Mouse (Mus musculus) ES-Bruce4 (cell line): ENCODE data around the gene Arhgap28.

ENCODE experiments used
- CTCF ChIP-seq: IDR thresholded peaks from one replicate; pipeline ENCODE4 v1.8.1; 2011; ENCODE audit warnings: low read depth, low read length
- EP300 ChIP-seq: IDR thresholded peaks from 2 replicates; pipeline ENCODE4 v1.6.1; 2011; ENCODE audit warnings: low read depth, low read length; ENCODE audit not compliant: insufficient read depth
- POLR2A ChIP-seq: IDR thresholded peaks from one replicate; pipeline ENCODE4 v1.8.1; 2011; ENCODE audit warnings: low read length; ENCODE audit not compliant: insufficient read depth

GRCm38 (mm10) chr17:67996769-67997155 is 7.2 kb downstream of the Arhgap28 start:
- TF ChIP-seq CTCF = no peak
- TF ChIP-seq POLR2A = no peak
- TF ChIP-seq EP300 = no peak
